Mouse (Mus musculus): ENCODE data around the gene Gtf2ird2.

The Gtf2ird2 gene

GRCm38 (mm10) chr5:134186059-134186458 lies 2.2 kb downstream of the Gtf2ird2 start:
- DNase-seq: peak; percentile 30

- DNase-seq: peak; percentile 48
These were observed 3.3 kb downstream of the Gtf2ird2 start for GRCm38 (mm10) chr5:134186961-134187731.

DNA sequence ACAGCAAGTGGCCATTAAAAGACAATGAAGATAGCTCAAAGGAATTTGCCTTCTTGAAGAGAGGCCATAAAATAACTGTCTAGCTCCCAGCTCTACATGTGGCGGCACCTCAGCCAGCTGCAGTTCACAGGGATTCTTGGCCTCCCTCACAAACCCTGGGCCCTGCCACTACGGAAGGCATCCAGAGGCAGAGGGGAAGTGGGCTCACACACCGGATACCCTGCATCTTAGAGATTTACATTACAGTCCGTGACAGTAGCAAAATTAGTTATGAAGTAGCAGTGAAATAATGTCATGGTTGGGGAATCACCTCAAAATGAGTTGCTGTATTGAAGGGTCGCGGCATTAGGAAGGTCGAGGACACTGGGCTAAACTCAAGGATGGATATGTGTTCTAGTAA lies 4.8 kb downstream of the Gtf2ird2 start:
- DNase-seq: no peak

- no peak for DNase-seq
These were observed 9.8 kb downstream of the Gtf2ird2 start for GRCm38 (mm10) chr5:134193664-134194063.

DNA sequence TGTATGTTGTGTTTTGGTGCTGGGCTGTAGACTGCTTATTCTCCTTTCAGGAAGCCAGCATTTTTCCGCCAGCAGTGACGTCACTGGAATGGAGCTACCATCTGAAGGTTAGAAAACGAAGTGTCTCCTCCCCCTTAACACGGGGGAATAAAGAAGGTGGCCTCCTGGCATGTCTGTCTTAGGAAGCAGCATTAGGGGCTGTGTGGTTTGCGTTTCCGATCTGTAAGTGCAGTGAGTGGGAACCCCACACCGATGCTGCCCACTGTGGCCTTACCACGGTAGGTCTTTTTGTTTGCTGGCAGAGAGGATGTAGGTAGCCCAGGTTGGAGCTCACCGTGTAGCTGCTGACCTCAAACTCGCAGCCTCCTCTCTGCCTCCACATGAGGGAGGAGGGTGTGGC lies 22.9 kb downstream of the Gtf2ird2 start:
- DNase-seq: no peak

GRCm38 (mm10) chr5:134209931-134210554 lies 26.2 kb downstream of the Gtf2ird2 start:
- no peak for DNase-seq

- DNase-seq: no peak
These were observed 30.4 kb downstream of the Gtf2ird2 start for GRCm38 (mm10) chr5:134214021-134214806.

GRCm38 (mm10) chr5:134217900-134218299 lies 34.1 kb downstream of the Gtf2ird2 start:
- DNase-seq: no peak

DNA sequence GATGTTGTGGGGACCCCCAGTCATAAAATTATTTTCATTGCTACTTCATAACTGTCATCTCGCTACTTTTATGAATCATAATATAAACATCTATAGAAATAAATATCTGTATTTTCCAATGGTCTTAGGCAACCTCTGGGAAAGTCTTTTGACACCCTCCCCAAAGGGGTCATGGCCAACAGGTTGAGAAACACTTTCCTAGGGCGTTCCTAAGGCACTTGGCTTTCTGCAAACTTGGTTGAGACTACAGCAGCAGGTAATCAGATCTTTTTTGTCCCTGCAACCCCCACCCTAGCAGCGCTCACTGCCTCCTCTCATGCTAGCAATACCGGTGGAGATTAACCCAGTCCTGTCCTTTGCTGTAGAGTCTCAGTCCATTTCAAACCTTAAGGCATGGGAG lies 37.5 kb downstream of the Gtf2ird2 start:
- no peak for DNase-seq

GRCm38 (mm10) chr5:134221708-134222150 lies 37.9 kb downstream of the Gtf2ird2 start:
- DNase-seq: no peak

- no peak for DNase-seq
These were observed 41.5 kb downstream of the Gtf2ird2 start for GRCm38 (mm10) chr5:134225110-134225901.

GRCm38 (mm10) chr5:134226946-134227345 lies 43.1 kb downstream of the Gtf2ird2 start:
- DNase-seq: no peak

- no peak for DNase-seq
These were observed 43.9 kb downstream of the Gtf2ird2 start for GRCm38 (mm10) chr5:134227574-134228248.

DNA sequence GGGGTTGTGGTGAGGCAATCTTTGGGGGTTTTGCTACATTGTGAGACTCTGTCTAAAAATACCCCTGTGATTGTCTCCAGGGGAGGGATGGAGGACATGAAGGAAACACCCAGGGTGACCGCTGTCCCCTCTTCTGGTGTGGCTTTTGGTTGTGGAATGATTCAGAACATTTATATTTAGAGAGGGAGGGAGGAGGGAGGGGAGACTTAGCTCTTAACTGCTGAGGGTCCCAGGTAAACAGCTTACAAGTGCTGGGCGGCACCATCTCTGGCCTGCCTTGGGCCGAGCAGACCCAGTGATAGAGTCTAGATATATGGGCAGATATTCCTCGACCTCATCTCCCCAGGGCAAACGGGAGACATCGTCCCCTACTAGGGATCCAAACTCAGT lies 44.4 kb downstream of the Gtf2ird2 start:
- DNase-seq: no peak

GRCm38 (mm10) chr5:134229391-134229790 lies 45.6 kb downstream of the Gtf2ird2 start, which contains the start of gene Ncf1:
Gene Ncf1 (minus strand): TSS chr5:134229625.
- no peak for DNase-seq

DNA sequence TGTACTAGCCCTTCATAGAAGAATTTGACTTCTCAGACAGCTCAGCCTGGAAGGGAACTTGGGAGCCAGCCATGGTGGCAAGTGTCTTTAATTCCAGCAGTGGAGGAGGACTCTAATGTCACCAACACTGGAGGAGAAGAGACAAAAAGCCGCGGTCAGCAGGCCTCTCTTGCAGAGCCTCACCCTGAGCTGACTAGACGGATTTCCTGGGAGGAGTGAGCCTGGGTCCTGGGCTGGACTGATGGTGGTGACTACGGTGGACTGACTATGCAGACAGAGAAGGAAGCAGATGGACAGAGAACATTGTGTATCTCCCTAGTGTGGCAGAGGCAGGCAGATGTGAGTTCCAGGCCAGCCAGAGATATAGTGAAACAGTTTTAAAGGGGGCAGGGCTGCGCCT lies 47.6 kb downstream of the Gtf2ird2 start:
- no peak for DNase-seq

GRCm38 (mm10) chr5:134232111-134232510 lies 48.3 kb downstream of the Gtf2ird2 start:
- DNase-seq: no peak

GRCm38 (mm10) chr5:134232568-134232967 lies 48.7 kb downstream of the Gtf2ird2 start:
- DNase-seq: no peak

DNA sequence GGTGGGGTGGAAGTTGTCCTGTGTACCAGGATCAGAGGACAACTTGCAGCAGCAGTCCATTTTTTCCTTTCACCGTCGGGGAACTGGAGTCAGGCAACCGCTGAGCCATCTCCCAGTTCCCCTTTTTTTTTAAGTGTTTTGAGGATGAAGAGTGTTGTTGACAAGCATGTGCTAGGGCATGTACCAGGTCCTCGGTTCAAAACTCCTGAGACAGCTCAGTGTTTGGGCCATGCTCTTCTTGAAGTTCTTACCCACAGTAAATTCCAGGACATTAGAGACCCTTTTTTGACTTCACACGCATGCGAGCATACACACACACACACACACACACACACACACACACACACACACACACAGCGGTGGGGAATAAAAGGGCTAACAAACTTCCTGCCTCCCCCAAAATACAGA lies 49.4 kb downstream of the Gtf2ird2 start:
- no peak for DNase-seq

- no peak for DNase-seq
These were observed 50.4 kb downstream of the Gtf2ird2 start for GRCm38 (mm10) chr5:134234205-134234604.

GRCm38 (mm10) chr5:134235111-134235510 lies 51.3 kb downstream of the Gtf2ird2 start:
- no peak for DNase-seq

DNA sequence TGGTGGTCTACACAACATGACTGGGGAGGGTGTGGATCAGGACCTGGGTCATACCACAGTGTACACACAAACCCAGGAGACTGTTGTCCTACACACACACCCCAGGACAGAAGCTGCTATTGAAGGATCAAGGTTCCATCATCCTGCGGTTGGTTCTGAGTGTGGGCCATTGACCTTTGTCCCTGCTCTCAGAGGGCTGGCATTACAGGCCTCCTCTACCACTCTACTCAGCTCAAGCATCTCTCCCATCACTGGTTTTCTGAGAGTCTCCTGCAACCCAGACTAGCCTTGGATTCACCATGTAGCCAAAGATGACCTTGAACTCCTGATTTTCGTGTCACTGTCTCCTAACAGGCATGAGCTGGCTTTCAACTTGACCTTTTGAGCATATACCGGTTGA lies 52.4 kb downstream of the Gtf2ird2 start:
- DNase-seq: no peak
